Mouse (Mus musculus) lung, postnatal 10 days (tissue): ENCODE results near the gene Yy1.
"Not testable (repeated sequence)": the region's sequence is repeated elsewhere in the genome, so short reads cannot be mapped to it uniquely, and the experiment has no call there.

Source experiments
- DNase-seq: peaks from one replicate; pipeline ENCODE4 v3.0.0; 2021

Gene Yy1

GRCm38 (mm10) chr12:108829636-108830035 is 36.9 kb downstream of the Yy1 start:
- no peak for DNase-seq

- peak; percentile 51 for DNase-seq
Measured at GRCm38 (mm10) chr12:108830358-108830757, 37.6 kb downstream of the Yy1 start.

GRCm38 (mm10) chr12:108831966-108832643 is 39.3 kb downstream of the Yy1 start:
- DNase-seq: peak; percentile 91

DNA sequence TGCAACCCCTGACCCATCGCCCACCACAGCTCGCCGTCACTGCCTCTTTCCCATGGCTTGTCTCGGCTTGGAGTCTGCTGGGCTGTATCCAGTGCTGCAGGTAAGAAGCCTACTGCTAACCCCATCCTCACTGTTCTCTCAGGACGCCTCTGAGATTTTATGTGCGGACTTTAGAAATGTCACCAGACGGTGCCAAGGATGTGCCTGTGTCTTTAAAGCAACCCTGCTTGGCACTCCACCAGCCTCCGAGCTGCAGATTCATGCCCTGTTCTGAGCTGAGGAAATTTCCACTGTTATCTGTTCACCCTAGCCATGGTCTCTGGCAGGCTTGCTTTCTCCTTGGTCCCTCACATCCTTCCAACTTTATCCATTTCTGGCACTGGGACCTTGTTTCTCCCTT is 40.1 kb downstream of the Yy1 start:
- DNase-seq: no peak

DNA sequence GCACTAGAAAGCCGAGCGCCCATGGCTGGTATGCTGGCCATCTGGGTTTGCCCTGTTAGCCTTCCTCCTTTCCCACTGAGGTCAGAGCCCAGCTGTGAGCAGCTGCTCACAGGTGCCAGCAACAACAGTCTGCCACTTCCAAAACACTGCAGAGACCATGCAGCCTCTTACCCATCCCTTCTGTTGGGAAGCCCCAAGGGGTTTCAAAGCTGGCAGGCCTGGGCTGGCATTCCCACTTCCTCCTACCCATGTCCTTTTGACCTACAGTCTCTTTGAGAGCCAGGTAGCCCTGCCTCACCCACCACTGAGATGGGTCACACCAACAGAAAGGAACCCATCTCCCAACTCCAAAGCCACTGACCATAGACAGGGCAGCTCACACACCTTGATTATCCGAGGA is 40.6 kb downstream of the Yy1 start:
- DNase-seq: no peak

- no peak for DNase-seq
Measured at GRCm38 (mm10) chr12:108834337-108834736, 41.6 kb downstream of the Yy1 start.

GRCm38 (mm10) chr12:108834786-108835185 is 42.0 kb downstream of the Yy1 start:
- no peak for DNase-seq

DNA sequence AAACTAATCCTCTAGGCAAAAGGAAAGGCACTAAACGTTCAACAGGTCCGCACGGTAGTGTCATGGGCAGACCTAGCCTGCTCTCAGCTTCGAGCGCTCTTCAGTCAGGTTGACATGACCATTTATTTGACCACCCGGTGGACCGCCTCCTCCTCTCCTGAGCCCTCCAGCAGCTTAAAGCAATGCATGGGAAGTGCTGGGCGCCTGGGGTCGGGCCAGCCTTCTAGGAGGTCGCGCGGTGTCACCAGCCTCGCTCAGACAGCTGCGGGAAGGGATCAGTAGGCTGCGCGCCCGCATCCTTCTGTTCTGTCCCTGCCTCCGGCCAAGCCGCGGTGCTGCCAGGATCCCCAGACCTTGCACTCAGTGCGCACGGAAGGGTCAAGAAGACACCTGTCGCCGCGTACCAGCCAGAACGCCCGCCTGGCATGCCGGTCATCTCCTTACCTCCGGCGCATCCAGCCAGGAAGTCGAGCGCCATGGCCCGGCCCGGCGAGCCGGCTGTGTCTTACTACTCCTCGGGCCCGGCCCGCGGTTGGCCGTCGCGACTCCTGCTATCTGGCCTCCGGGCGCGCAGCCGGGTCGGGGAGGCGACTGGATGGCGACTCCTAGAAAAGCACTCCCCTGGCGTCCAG is 42.6 kb downstream of the Yy1 start:
- DNase-seq: no peak

DNA sequence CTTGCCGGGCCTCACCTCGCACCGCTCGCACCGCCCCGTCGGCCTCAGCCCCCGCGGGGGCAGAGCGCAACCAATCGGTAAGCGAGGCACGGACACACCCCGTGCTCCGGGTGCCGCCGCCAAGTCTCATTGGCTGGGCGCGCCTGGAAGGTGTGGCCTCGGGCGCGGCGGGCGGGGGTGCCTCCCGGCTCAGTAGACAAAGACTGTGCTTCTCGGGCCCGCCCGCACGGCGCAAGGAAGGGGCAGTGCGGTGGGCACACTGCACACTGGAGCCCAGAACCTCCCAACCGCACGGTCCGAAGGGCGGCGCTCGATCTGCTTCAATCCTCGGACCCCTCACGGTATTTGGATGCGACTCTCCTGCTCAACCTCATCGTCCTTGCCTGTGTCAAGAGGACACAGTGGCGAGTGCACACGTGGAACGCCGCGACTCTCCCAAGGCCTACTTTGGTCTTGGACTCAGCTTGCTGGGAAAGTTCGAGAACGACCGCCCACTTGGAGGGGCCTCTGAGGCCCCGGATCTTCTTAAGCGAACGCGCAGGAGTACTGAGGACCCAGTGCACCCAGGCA is 43.2 kb downstream of the Yy1 start, which contains the start of the genes Slc25a29 and Slc25a47:
TSS of gene Slc25a29 (minus strand) at position 44 of the 570 bp plus-strand sequence.
TSS of gene Slc25a47 (plus strand) at position 207 of the 570 bp plus-strand sequence.
- peak; percentile 98 for DNase-seq

DNA sequence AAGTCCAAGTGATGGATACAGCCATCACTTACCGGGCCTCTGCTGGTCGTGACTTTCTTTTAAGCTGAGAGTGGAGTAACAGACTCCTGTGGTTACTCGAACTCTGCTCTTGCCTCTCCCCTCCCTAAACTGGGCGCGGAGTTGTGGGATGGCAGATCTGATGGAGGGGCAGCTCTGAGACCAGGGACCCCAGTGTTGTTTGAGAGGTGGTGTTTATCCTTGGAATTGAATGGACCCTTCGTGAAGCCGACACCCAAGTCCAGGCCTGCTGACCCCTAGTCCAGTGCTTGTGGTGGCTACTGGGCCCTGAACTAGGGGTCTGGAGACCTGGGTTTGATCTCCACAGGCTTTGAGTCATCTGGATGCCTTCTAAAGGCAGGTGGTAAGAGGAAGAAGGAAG is 43.9 kb downstream of the Yy1 start:
- no peak for DNase-seq

GRCm38 (mm10) chr12:108841181-108841580 is 48.4 kb downstream of the Yy1 start:
- DNase-seq: peak; percentile 82

DNA sequence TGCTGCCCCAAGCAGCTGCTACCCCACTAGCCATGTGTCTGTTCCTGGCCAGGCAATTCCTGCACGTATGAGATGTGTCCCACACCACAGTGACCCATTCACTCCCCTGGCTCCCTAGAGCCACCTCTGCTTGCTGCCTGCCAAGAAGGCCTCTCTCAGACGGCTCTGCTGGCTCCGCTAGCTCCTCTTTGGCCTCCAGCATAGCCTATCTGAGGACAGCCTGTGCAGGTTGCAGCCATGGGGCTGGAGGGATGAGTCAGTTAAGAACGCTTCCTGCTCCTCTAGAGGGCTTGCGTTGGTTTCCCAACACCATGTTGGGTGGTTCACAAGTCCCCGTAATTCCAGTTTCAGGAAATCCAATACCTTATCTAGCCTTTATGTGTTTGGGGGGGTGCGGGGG is 49.9 kb downstream of the Yy1 start:
- DNase-seq: no peak

DNA sequence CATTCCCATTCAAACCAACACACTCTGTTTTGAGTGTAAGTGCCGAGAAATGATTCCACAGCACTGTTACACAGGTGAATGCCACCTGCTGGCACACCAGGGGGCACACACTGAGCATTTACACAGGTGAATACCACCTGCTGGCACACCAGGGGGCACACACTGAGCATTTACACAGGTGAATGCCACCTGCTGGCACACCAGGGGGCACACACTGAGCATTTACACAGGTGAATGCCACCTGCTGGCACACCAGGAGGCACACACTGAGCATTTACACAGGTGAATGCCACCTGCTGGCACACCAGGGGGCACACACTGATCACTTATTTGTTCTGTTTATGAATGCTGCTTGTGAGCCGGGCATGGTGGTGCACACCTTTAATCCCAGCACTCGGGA is 55.3 kb downstream of the Yy1 start:
- DNase-seq: not testable (repeated sequence)

GRCm38 (mm10) chr12:108849488-108850022 is 56.8 kb downstream of the Yy1 start:
- peak; percentile 27 for DNase-seq

DNA sequence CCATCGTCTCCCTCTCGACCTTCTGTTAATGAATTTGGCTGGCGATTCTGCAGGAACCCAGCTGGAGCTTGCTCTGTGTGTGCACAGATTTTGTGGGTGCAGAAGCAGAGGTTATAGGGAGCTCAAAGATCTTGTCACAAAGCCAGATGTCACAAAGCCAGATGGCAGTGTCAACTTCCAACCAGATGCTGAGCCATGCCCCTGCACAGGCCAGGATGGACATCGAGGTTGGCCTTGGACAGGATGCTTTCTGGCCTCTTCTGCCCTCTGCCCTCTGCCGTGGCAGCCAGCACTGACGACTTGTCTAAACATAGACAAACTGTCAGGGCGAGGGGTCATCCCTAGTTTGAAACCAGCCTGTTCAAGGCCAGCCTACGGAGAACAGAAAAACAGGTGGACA is 57.4 kb downstream of the Yy1 start:
- peak; percentile 74 for DNase-seq

GRCm38 (mm10) chr12:108850886-108851285 is 58.1 kb downstream of the Yy1 start:
- DNase-seq: no peak

DNA sequence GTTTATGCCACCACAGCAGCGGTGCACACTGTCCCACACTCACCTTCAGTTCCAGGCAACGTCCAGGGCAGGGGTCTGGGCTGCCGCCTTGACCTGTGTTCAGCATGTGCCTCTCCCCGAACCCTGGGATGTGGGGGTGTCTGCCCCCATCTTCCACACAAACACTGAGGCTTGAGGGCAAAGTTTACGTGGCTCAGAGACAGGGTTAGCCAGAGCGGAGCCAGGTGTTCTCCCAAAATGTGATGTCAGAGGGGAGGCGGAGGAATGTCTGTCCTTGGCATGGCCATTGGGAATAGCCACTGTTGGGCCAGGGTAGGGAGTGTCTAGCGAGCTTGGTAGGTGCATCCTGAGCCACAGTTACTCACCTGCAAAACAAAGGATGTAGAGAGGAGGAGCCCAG is 60.0 kb downstream of the Yy1 start:
- DNase-seq: no peak

GRCm38 (mm10) chr12:108855081-108855480 is 62.3 kb downstream of the Yy1 start:
- DNase-seq: no peak

DNA sequence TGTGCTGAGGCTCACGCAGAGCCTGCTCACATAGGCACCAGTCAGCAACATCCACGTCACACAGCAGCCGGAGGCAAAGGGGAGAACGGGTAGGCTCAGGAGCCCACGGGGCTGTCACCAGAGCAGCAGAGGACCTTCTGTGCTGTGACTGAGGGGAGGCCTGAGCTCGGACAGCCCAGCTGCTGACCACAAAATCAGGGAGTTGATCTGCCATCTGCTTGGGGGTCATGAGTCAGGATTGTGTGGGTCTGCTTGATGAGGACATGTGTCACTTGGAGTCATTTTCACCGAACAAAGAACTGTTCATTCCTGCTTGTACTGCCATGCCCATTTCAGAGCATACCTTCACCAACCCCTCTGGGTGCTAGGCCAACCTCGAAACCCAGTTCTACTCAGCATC is 63.4 kb downstream of the Yy1 start:
- DNase-seq: no peak

- DNase-seq: no peak
Measured at GRCm38 (mm10) chr12:108857109-108857508, 64.3 kb downstream of the Yy1 start.

GRCm38 (mm10) chr12:108857589-108858184 is 64.9 kb downstream of the Yy1 start:
- peak; percentile 73 for DNase-seq

DNA sequence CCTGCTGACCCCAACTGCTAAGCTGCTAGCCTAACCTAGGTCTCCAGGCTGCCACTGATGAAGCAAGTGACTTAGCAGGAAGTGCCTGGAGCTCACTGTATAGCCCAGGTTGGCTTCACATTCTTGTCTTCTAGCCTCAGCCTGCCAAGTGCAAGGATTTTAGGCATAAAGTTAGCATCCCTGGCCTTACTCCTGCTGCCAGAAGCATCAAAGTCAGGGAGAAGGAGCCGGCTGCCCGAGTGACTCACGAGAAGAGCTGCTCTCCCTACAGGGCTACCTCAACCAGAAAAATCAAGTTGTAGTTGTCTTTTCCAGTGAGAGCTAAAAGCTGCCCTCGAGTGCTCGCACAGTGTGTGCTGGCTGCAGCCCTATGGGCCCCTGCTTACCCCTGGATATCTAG is 65.7 kb downstream of the Yy1 start:
- no peak for DNase-seq

DNA sequence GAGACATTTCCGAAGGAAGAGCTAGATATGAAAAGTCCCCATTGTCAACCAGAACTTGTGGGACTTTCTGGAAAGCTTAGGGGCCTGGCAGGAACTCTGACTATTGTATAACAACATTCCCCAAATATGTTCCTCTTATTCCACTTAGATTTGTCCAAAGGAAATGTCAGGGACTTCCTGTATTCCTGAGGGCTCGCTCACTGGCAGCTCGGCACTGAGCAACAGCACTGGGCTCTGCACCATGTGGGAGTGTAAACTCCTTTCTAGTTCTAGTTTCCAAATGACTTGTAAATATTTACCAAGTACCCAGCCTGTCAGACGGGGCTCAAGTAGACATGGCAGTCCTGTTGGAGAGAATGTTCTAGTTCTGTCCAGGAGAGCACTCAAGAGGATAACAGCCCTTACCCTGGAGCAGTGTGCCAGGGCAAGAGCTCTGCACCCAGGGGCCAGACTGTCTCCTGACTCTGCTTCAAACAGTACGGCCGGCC is 72.3 kb downstream of the Yy1 start:
- DNase-seq: peak; percentile 54
